Mouse (Mus musculus) hindlimb bud, embryonic 11.5 days (tissue): ENCODE data around the gene C87436.

Source experiments
- DNase-seq: peaks from one replicate; pipeline ENCODE4 v3.0.0-alpha.2; 2012; ENCODE audit warnings: low read depth, low spot score; ENCODE audit errors: extremely low spot score

C87436 gene

GRCm38 (mm10) chr6:86508736-86509135, 70.6 kb downstream of the C87436 start:
- DNase-seq = no peak

- DNase-seq = no peak
Measured at GRCm38 (mm10) chr6:86509194-86509865, 71.2 kb downstream of the C87436 start.

GRCm38 (mm10) chr6:86509866-86510200, 71.7 kb downstream of the C87436 start:
- no peak for DNase-seq

- DNase-seq = no peak
Measured at GRCm38 (mm10) chr6:86510979-86511378, 72.8 kb downstream of the C87436 start.

- no peak for DNase-seq
Measured at GRCm38 (mm10) chr6:86513296-86513695, 75.1 kb downstream of the C87436 start.

- DNase-seq = no peak
Measured at GRCm38 (mm10) chr6:86516021-86516420, 77.8 kb downstream of the C87436 start.

- no peak for DNase-seq
Measured at GRCm38 (mm10) chr6:86519767-86520345, 81.7 kb downstream of the C87436 start.

- DNase-seq = no peak
Measured at GRCm38 (mm10) chr6:86522001-86522911, 84.1 kb downstream of the C87436 start.
